Mouse (Mus musculus): ENCODE data around the gene Tas2r131. TPM values are rescaled to one million over a fixed set of nuclear protein-coding genes. Genes with fewer than 3 reads are reported as not detected.

The Tas2r131 gene
- not detected in 2 replicates for polyA plus RNA-seq (2012; rRNA removed)

DNA sequence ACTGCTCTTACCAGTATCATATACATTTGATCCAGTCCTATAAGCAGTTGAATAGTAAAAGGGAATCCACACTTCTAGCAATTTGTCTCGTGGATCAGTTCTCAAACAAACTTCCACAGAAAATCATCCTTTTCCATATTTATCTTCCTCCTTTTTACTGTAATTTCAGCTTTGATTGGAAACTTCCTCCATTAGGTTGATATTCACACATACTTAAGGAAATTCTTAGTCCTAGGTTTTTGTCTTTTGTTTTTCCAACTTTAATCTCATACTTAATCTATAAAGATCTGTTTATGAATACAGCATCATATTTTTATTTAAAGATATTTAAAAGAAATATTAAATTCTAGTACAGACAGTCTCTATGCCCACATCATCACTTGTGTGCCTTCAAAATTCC lies at the start of gene Tas2r131:
Tas2r131 (minus strand) TSS at position 101 of the 400 bp plus-strand sequence.

DNA sequence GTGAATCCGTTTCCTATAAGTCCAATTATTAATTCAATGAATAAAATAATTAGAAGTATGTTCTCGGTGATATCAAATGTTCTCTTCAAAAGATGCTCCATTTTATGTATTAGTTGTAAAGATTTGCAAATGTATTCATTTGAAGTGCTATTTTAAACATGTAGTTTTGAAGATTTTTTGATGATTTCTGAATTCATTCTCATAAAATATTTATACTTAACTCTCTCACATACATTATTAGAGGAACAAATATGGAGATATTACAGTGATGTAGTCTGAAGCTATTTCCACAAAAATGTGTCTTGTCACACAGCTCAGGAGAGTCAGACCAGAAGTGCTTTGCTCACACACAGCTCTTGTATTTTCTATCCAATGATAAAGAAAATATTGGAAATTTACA lies 23.1 kb upstream of the Tas2r131 start, which contains the start of gene Tas2r109:
Tas2r109 (minus strand) TSS at position 101 of the 400 bp plus-strand sequence.

DNA sequence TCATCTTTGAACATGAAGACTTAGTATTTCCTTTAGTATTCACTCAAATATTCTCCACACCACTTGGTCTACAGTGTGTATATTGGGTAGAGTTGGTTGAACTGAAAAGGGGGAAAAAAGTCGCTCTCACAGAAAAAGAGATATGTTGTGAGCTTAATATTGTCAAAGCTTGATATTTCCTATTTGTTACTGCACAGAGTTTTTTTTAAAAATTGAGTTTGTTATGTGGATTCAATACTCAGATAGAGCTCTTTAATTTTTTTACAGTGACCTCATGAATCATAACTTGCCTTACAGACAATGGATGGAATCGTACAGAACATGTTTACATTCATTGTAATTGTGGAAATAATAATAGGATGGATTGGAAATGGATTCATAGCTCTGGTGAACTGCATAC lies 6.9 kb downstream of the Tas2r131 start, which contains the start of gene Tas2r129:
Tas2r129 (plus strand) TSS at position 301 of the 400 bp plus-strand sequence.

GRCm38 (mm10) chr6:132909351-132909750 lies 48.4 kb downstream of the Tas2r131 start, which contains the start of gene Tas2r125:
TSS of gene Tas2r125 (plus strand) at chr6:132909651.

Other genes starting within 250 kb of the Tas2r131 start
- not detected in 2 replicates for gene Tas2r122, start 246.0 kb downstream of the Tas2r131 start, polyA plus RNA-seq (2012; rRNA removed)
- not detected in 2 replicates for gene Tas2r115, start 219.9 kb downstream of the Tas2r131 start, polyA plus RNA-seq (2012; rRNA removed)
- gene Tas2r124, start 203.2 kb downstream of the Tas2r131 start, polyA plus RNA-seq (2012; rRNA removed) = not detected in 2 replicates
- gene Tas2r102, start 195.8 kb downstream of the Tas2r131 start, polyA plus RNA-seq (2012; rRNA removed) = not detected in 2 replicates
- gene Tas2r136, start 179.8 kb downstream of the Tas2r131 start, polyA plus RNA-seq (2012; rRNA removed) = not detected in 2 replicates
- not detected in 2 replicates for gene Tas2r117, start 155.1 kb downstream of the Tas2r131 start, polyA plus RNA-seq (2012; rRNA removed)
- gene Tas2r123, start 110.8 kb downstream of the Tas2r131 start, polyA plus RNA-seq (2012; rRNA removed) = not detected in 2 replicates
- gene Tas2r116, start 102.5 kb downstream of the Tas2r131 start, polyA plus RNA-seq (2012; rRNA removed) = not detected in 2 replicates
- not detected in 2 replicates for gene Tas2r110, start 89.9 kb downstream of the Tas2r131 start, polyA plus RNA-seq (2012; rRNA removed)
- not detected in 2 replicates for gene Tas2r113, start 64.9 kb downstream of the Tas2r131 start, polyA plus RNA-seq (2012; rRNA removed)
- gene Tas2r125, start 48.3 kb downstream of the Tas2r131 start, polyA plus RNA-seq (2012; rRNA removed) = not detected in 2 replicates
- not detected in 2 replicates for gene Tas2r129, start 6.8 kb downstream of the Tas2r131 start, polyA plus RNA-seq (2012; rRNA removed)
- not detected in 2 replicates for gene Tas2r109, start 23.0 kb upstream of the Tas2r131 start, polyA plus RNA-seq (2012; rRNA removed)
- gene Tas2r103, start 79.2 kb upstream of the Tas2r131 start, polyA plus RNA-seq (2012; rRNA removed) = not detected in 2 replicates
- not detected in 2 replicates for gene Tas2r140, start 97.9 kb upstream of the Tas2r131 start, polyA plus RNA-seq (2012; rRNA removed)
- 23.3 and 24.7 TPM in 2 replicates for gene Smim10l1, start 147.0 kb upstream of the Tas2r131 start, polyA plus RNA-seq (2012; rRNA removed)